Mouse (Mus musculus) erythroblast, embryonic 14.5 days (primary cell): ENCODE data around the gene Zkscan6. TPM values are rescaled to one million over a fixed set of nuclear protein-coding genes. Genes with fewer than 3 reads are reported as not detected.
A peak's percentile ranks its signal among the peaks of the same experiment; 100 is the strongest.

Experiments used
- H3K27me3 ChIP-seq: 2 replicates; pipeline ENCODE4 v1.6.1; 2012; ENCODE audit warnings: inconsistent platforms; ENCODE audit not compliant: control insufficient read depth
- H3K36me3 ChIP-seq: 2 replicates; pipeline ENCODE4 v1.6.1; 2012; ENCODE audit warnings: mild to moderate bottlenecking, inconsistent platforms; ENCODE audit not compliant: control insufficient read depth
- H3K4me1 ChIP-seq: 2 replicates; pipeline ENCODE4 v1.6.1; 2012; ENCODE audit warnings: inconsistent platforms; ENCODE audit not compliant: control insufficient read depth
- H3K4me3 ChIP-seq: replicated peaks from 2 replicates; pipeline ENCODE3; 2012; ENCODE audit warnings: moderate library complexity, mild to moderate bottlenecking, inconsistent platforms
- H3K9me3 ChIP-seq: 2 replicates; pipeline ENCODE4 v1.6.1; 2012; ENCODE audit warnings: low read length, inconsistent platforms, mixed read lengths; ENCODE audit not compliant: control insufficient read depth
- GATA1 ChIP-seq: IDR thresholded peaks from 2 replicates; pipeline ENCODE4 v1.6.1; 2012; ENCODE audit warnings: low read length, inconsistent platforms, mixed read lengths
- TAL1 ChIP-seq: IDR thresholded peaks from 3 replicates; pipeline ENCODE4 v1.6.1; 2012; ENCODE audit warnings: low read length, inconsistent platforms, mixed read lengths
- polyA plus RNA-seq: library from polyadenylated mRNA; stranded (reverse); fragments of >175 nt; gene quantifications from 2 replicates; pipeline ENCODE4 v1.2.3, GENCODE M21; 2012

Gene Zkscan6
- polyA plus RNA-seq, 1 experiment: 0.09 TPM

DNA sequence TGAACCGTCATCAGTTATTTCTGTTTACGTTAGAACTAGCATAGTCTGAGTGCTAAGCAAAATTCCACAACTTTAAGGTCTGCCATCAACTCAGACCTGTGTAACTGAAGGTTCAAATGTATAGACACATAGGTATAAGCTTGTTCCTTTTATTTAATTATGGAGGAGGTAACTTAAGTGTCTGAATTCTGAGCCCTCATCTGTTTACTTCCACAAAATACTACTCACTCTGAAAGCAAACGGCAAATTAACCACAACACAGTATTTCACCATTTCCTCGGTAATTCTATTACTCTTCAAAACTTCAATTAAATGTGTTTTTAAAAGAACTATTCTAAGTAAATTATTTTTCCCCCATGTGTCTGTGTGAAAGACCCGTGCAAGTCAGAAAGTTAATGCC is 29.2 kb upstream of the Zkscan6 start:
- peaks cover 61% of the 10 kb centered on the region for H3K36me3 ChIP-seq
- H3K4me1 ChIP-seq: peaks cover 74% of the 10 kb centered on the region

DNA sequence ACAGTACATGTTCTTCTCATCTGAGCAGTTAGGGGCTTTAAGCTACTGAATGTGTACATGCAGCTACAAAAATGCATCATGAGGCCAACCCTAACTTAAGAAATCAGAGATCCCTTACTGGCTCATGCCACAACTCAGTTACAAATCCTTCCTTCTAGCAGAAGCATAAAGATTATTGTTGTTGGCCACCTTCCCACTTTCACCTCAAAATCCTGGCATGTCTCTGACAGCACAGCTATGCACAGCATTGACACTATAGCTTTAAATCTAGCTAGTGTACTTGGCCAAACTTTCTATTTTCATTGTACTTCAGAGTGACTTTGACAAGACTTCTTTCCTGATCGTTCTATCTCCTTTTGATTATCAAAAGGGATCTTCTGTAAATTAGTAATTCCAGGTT is 27.9 kb upstream of the Zkscan6 start:
- Histone ChIP-seq H3K27me3 (no peaks in the 10 kb centered on the region), H3K4me1 (peaks cover 65% of the 10 kb centered on the region), H3K4me3 (no peak overlapping the region), H3K9me3 (no peaks in the 10 kb centered on the region), H3K36me3 (peaks cover 64% of the 10 kb centered on the region)
- TF ChIP-seq TAL1 (no peak), GATA1 (no peak)

More for the DNA sequence above, 29.2 kb upstream of the Zkscan6 start:
- Histone ChIP-seq H3K27me3 (no peaks in the 10 kb centered on the region), H3K9me3 (no peaks in the 10 kb centered on the region), H3K4me3 (no peak overlapping the region)
- TF ChIP-seq GATA1: no peak
- TF ChIP-seq TAL1: no peak

DNA sequence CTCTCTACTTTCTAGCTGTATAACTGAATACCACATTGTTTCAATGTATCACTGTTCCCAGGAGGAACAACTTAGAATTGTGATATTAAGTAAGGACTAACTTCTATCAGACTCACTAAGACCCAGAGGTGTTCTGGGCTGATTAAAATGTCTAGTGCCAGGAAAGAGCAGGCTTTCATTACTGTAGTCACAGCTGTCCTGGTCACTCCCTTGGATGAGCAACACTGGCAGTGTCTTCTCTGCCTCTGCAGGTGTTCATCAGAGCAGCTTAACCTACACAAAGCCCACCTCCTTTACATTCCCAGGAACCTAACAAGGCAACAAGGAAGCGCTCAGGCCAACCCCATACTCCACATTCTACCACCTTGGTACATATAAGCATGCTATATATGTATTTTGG is 27.4 kb upstream of the Zkscan6 start:
- Histone ChIP-seq H3K4me1 (peaks cover 62% of the 10 kb centered on the region), H3K9me3 (no peaks in the 10 kb centered on the region), H3K27me3 (no peaks in the 10 kb centered on the region), H3K36me3 (peaks cover 67% of the 10 kb centered on the region), H3K4me3 (no peak overlapping the region)
- no peak for TF ChIP-seq TAL1
- no peak for TF ChIP-seq GATA1

- Histone ChIP-seq H3K4me3 (no peak overlapping the region), H3K36me3 (peaks cover 70% of the 10 kb centered on the region), H3K27me3 (no peaks in the 10 kb centered on the region), H3K4me1 (peaks cover 64% of the 10 kb centered on the region), H3K9me3 (no peaks in the 10 kb centered on the region)
- TF ChIP-seq GATA1 (no peak), TAL1 (no peak)
Observed at GRCm38 (mm10) chr11:65781596-65781995, 25.4 kb upstream of the Zkscan6 start.

DNA sequence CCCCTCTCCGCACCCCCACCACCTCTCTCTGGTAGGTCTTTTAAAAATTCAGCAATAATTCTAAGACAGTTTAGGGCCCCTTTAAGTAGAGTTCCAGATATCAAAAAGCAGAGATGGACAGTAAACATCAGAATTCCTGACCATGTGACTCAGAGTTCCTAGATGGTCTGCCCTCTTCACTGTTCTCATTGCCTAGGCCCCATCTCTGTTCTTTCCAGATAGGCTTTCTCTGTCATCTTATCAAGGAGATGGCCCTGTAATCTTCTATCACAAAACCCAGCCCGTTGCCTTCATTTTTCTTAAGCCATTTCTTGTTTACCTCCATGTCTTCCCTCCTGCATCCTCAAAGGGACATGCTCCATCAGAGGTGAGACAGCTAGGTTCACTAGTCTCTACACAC is 20.8 kb upstream of the Zkscan6 start:
- Histone ChIP-seq H3K36me3 (peaks cover 28% of the 10 kb centered on the region), H3K9me3 (no peaks in the 10 kb centered on the region), H3K4me3 (peak overlapping the region; percentile 93), H3K27me3 (no peaks in the 10 kb centered on the region), H3K4me1 (peaks cover 54% of the 10 kb centered on the region)
- TF ChIP-seq TAL1 (no peak; the same call in 1 of the 3 replicates), GATA1 (no peak)

DNA sequence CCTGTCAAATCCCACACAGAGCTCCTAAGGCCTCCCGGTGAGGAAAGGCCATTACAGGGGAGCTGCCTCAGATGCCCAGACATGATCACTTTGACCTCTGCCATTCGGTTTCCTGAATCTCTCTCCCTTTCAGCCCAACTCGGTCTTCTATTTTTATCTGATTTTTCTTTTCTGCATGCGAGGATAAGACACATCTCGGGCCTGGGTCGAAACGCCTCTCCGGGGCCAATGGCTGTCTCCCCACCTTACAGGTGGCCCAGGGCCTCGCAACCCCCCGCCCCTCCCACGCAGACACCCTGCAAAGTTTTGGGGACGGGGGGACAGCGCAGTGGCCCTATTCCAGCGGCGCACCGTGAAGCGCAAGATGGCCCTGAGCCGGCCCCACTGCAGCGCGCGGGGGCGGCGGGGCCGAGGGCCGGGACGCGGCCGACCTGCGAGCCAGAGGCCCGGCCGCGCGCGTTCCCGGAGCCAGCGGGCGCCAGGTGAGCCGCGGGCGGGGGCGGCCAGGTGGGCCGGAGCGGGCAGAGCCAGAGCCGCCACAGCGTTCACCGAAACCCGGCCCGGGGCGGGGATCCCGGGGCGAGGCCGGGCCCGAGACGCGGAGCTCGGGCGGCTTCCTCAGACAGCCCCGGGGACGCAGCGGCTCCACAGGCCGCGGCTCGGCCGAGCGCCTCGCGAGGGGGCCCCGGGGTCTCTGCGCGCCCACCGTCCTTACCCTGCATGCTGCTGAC is 19.4 kb upstream of the Zkscan6 start:
- TF ChIP-seq TAL1 (no peak), GATA1 (no peak)
- Histone ChIP-seq H3K36me3 (peaks cover 17% of the 10 kb centered on the region), H3K27me3 (no peaks in the 10 kb centered on the region), H3K4me3 (peak overlapping the region; percentile 93), H3K9me3 (no peaks in the 10 kb centered on the region), H3K4me1 (peaks cover 50% of the 10 kb centered on the region)

DNA sequence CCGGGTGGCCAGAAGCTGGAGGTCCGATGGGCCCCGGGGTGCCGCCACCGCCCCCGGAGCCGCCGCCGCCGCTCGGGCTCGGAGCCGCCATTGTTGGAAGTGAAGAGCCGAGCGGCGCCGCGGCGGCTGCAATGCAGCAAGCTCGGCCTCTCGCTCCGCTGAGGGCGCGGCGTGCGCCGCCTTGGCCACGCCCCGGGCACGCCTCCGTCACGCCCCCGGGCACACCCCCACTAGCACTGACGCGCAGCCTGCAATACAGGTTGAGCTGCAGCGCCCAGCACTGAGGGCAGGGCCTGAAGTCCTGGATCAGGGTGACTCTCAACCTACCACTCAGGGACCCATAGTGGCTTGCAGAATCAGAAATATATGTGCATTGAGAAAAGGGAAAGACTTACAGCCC is 18.8 kb upstream of the Zkscan6 start, which contains the start of gene Map2k4:
Gene Map2k4 (minus strand): TSS at position 144 of the 400 bp plus-strand sequence.
- no peak for TF ChIP-seq TAL1
- TF ChIP-seq GATA1: no peak
- Histone ChIP-seq H3K9me3 (no peaks in the 10 kb centered on the region), H3K36me3 (peaks cover 17% of the 10 kb centered on the region), H3K4me3 (peak within 1 kb of the TSS; percentile 93), H3K27me3 (no peaks in the 10 kb centered on the region), H3K4me1 (peaks cover 50% of the 10 kb centered on the region)

DNA sequence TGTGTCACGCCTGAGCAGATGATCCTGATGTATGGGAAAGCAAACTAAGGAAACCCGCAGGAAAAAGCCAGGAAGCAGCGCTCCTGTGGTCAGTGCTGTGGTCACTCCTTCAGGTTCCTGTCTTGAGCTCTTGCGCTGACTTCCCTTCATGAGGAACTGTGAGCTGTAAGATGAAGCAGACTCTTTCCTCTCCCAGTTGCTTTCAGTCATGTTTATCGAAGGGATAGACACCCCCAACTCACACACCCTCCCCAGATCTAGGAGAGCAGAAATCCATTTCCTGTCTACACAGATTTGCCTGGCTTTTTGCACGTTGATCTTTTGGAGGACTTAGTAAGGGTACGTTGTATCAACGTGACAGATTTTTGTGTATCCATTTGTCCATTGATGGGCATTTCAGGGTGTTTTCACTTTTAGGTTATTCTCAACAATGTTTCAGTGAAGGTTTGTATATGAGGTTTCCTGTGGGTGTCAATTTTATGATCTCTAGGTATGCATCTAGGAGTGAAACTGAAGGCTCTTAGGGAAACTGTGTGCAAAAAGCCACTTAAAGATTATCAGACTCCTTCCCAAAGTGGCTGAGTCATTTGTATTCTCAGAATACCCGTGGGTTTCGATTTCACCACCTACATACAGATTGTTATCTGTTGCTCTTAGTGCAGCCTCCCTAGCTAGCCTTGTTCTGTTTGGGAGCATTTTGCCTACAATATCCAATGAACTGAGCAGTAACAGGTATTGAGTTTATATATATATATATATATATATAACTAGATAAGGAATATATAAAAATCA is 12.4 kb upstream of the Zkscan6 start:
- Histone ChIP-seq H3K27me3 (no peaks in the 10 kb centered on the region), H3K4me1 (peaks cover 26% of the 10 kb centered on the region), H3K4me3 (peak overlapping the region; percentile 42), H3K9me3 (no peaks in the 10 kb centered on the region), H3K36me3 (no peaks in the 10 kb centered on the region)
- TF ChIP-seq TAL1: no peak
- peak; percentile 55; the same call in 1 of the 2 replicates for TF ChIP-seq GATA1

DNA sequence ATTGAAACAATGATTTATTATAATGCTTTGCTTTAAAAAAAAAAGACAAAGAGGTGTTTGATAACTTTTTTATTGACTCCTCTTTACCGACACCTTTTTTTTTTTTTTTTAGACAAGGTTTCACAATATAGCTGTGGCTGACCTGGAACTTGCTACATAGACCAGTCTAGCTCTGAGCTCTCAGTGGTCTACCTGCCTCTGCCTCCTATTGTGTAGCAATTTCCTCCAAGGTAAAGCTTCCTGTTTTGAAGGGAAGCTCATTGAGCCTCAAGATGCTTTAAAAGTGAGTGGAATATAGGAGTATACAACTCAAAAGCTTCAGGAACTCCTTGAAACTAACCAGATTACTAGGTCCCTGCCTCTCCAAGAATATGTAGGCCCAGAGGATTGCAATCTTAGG is 11.1 kb upstream of the Zkscan6 start:
- no peaks in the 10 kb centered on the region for H3K27me3 ChIP-seq
- peaks cover 20% of the 10 kb centered on the region for H3K4me1 ChIP-seq
- no peak overlapping the region for H3K4me3 ChIP-seq
- H3K9me3 ChIP-seq: no peaks in the 10 kb centered on the region
- H3K36me3 ChIP-seq: no peaks in the 10 kb centered on the region
- TF ChIP-seq GATA1 (no peak), TAL1 (no peak)
